Comparison of ENCODE assay signal across 24 mouse cellular contexts in genomic region chr5:139776966-139777365, GRCm38 (mm10). TPM values are rescaled to one million over a fixed set of nuclear protein-coding genes. Genes with fewer than 3 reads are reported as not detected.
DNase-seq lines count a peak whose midpoint lies in the region; ATAC-seq lines count a peak whose summit lies in the region.
"Had no signal": no experiment of that assay in that cellular context is flagged by ENCODE, and none has a peak within 500 bp of the region (broad histone marks: within the 10 kb centered on the region; RNA-seq: fewer than 3 reads in every experiment).

No protein-coding gene starts in this region.

- 47% methylated on average over 5 of the region's 5 CpGs for WGBS in liver, embryonic 12.5 days (ENCODE audit: insufficient replicate concordance)
- WGBS in liver, embryonic 11.5 days = 74% methylated on average over 5 of the region's 5 CpGs
- 85% methylated on average over 5 of the region's 5 CpGs for whole genome bisulfite sequencing in forebrain, embryonic 10.5 days

- peak overlapping the region; percentile 36; the same call in 1 of the 2 replicates for H3K27ac ChIP-seq in liver, embryonic 12.5 days
- H3K27ac ChIP-seq in liver, embryonic 11.5 days (ENCODE audit: low read depth, low read length) = no peak overlapping the region
- no peak overlapping the region for H3K27ac ChIP-seq in forebrain, embryonic 10.5 days
- H3K27ac ChIP-seq: embryonic facial prominence, embryonic 13.5 days; heart, embryonic 15.5 days; hindbrain, embryonic 15.5 days; intestine, embryonic 15.5 days; left cerebral cortex, adult 2 months; stomach, embryonic 15.5 days had no signal

- H3K27me3 ChIP-seq in liver, embryonic 12.5 days (replicated peaks) = no peaks in the 10 kb centered on the region
- no peaks in the 10 kb centered on the region for H3K27me3 ChIP-seq in liver, embryonic 11.5 days (replicated peaks; ENCODE audit: control insufficient read depth, insufficient read depth, low read length)
- H3K27me3 ChIP-seq in forebrain, embryonic 10.5 days (ENCODE audit: poor library complexity, severe bottlenecking) = no peaks in the 10 kb centered on the region
- H3K27me3 ChIP-seq: embryonic facial prominence, embryonic 13.5 days; heart, embryonic 15.5 days; hindbrain, embryonic 15.5 days; intestine, embryonic 15.5 days; stomach, embryonic 15.5 days had no signal

- no peaks in the 10 kb centered on the region for H3K9me3 ChIP-seq in liver, embryonic 12.5 days (replicated peaks)
- H3K9me3 ChIP-seq in liver, embryonic 11.5 days (ENCODE audit: control insufficient read depth, low read length) = no peaks in the 10 kb centered on the region
- no peaks in the 10 kb centered on the region for H3K9me3 ChIP-seq in forebrain, embryonic 10.5 days
- H3K9me3 ChIP-seq: embryonic facial prominence, embryonic 13.5 days; heart, embryonic 15.5 days; hindbrain, embryonic 15.5 days; intestine, embryonic 15.5 days; stomach, embryonic 15.5 days had no signal

- peaks cover 32% of the 10 kb centered on the region for H3K4me1 ChIP-seq in liver, embryonic 12.5 days
- H3K4me1 ChIP-seq in liver, embryonic 11.5 days (replicated peaks; ENCODE audit: control insufficient read depth, insufficient read depth, low read length) = peaks cover 9% of the 10 kb centered on the region
- H3K4me1 ChIP-seq in forebrain, embryonic 10.5 days = peaks cover 13% of the 10 kb centered on the region

- no peak overlapping the region for H3K4me2 ChIP-seq in liver, embryonic 12.5 days
- no peak overlapping the region for H3K4me2 ChIP-seq in liver, embryonic 11.5 days
- H3K4me2 ChIP-seq: embryonic facial prominence, embryonic 13.5 days; heart, embryonic 15.5 days; hindbrain, embryonic 15.5 days; intestine, embryonic 15.5 days; stomach, embryonic 15.5 days had no signal

- DNase-seq in liver, embryonic 11.5 days (ENCODE audit: low spot score) = no peak
- peak; percentile 60 to 72 for DNase-seq in thymus, adult 18-20 months
- DNase-seq in thymus, postnatal 4 days = peak; percentile 68
- DNase-seq in forebrain, embryonic 10.5 days (ENCODE audit: extremely low spot score, low spot score) = no peak
- no peak for DNase-seq in lung, postnatal 10 days
- DNase-seq: cerebellum, adult 9-11 months; gastrocnemius, postnatal 36 days; kidney, adult 9 months; kidney, postnatal 36 days; left cerebral cortex, postnatal 4 days had no signal

- no peak for ATAC-seq in liver, embryonic 12.5 days
- ATAC-seq in liver, embryonic 11.5 days (replicated peaks; ENCODE audit: low FRiP score) = no peak
- ATAC-seq in hematopoietic stem cell, adult 5-6 weeks (replicated peaks in 1 of 2; ENCODE audit: insufficient read depth in 1 of 2, low FRiP score in 2 of 2, low TSS enrichment in 1 of 2, low read depth in 1 of 2, poor library complexity in 2 of 2, severe bottlenecking in 2 of 2) = peak; percentile 85 to 89
- ATAC-seq: forebrain, embryonic 16.5 days; intestine, embryonic 15.5 days; lung, postnatal 0 days had no signal

- no peak overlapping the region for H3K9ac ChIP-seq in liver, embryonic 12.5 days
- no peak overlapping the region for H3K9ac ChIP-seq in liver, embryonic 11.5 days (ENCODE audit: low read depth, low read length)
- H3K9ac ChIP-seq: embryonic facial prominence, embryonic 13.5 days; heart, embryonic 15.5 days; hindbrain, embryonic 15.5 days; intestine, embryonic 15.5 days; stomach, embryonic 15.5 days had no signal

- no peak overlapping the region for H3K4me3 ChIP-seq in liver, embryonic 12.5 days
- H3K4me3 ChIP-seq in liver, embryonic 11.5 days (ENCODE audit: low read depth, low read length) = no peak overlapping the region
- no peak overlapping the region for H3K4me3 ChIP-seq in forebrain, embryonic 10.5 days
- H3K4me3 ChIP-seq: embryonic facial prominence, embryonic 13.5 days; heart, embryonic 15.5 days; hindbrain, embryonic 15.5 days; intestine, embryonic 15.5 days; left cerebral cortex, adult 2 months; stomach, embryonic 15.5 days had no signal

- H3K36me3 ChIP-seq in liver, embryonic 12.5 days = peaks cover 23% of the 10 kb centered on the region
- H3K36me3 ChIP-seq in liver, embryonic 11.5 days (ENCODE audit: control insufficient read depth, insufficient read depth, low read length) = peaks cover 10% of the 10 kb centered on the region
- H3K36me3 ChIP-seq in forebrain, embryonic 10.5 days (replicated peaks) = peaks cover 23% of the 10 kb centered on the region

RNA-seq across cellular contexts. Expression of gene Ints1, which starts 1.5 kb away (rescaled TPM):
- 21.8 and 23.3 TPM in 2 replicates for polyA plus RNA-seq in liver, embryonic 12.5 days (2016; fragmentation: Nextera tagmentation; extraction: Ambion mirVana)
- polyA plus RNA-seq in liver, embryonic 11.5 days (2014; fragmentation: Nextera tagmentation; extraction: Ambion mirVana) = 34.9 TPM in 2 replicates
- 31.5 and 43.9 TPM in 2 replicates for total RNA-seq in hematopoietic stem cell, adult 5-6 weeks (2017)
- 41.0 and 43.2 TPM in 2 replicates for polyA plus RNA-seq in forebrain, embryonic 10.5 days (2016; fragmentation: Nextera tagmentation; extraction: Ambion mirVana)

RNA-seq across cellular contexts. Expression of gene Mafk, which starts 14.3 kb away (rescaled TPM):
- polyA plus RNA-seq in liver, embryonic 12.5 days (2016; fragmentation: Nextera tagmentation; extraction: Ambion mirVana) = 47.7 and 48.9 TPM in 2 replicates
- polyA plus RNA-seq in liver, embryonic 11.5 days (2014; fragmentation: Nextera tagmentation; extraction: Ambion mirVana) = 30.4 and 35.1 TPM in 2 replicates
- 45.8 and 52.7 TPM in 2 replicates for total RNA-seq in hematopoietic stem cell, adult 5-6 weeks (2017)
- 9.8 and 10.1 TPM in 2 replicates for polyA plus RNA-seq in forebrain, embryonic 10.5 days (2016; fragmentation: Nextera tagmentation; extraction: Ambion mirVana)

RNA-seq across cellular contexts. Expression of gene Micall2, which starts 40.8 kb away (rescaled TPM):
- 15.5 and 18.3 TPM in 2 replicates for polyA plus RNA-seq in liver, embryonic 12.5 days (2016; fragmentation: Nextera tagmentation; extraction: Ambion mirVana)
- polyA plus RNA-seq in liver, embryonic 11.5 days (2014; fragmentation: Nextera tagmentation; extraction: Ambion mirVana) = 17.1 and 18.5 TPM in 2 replicates
- total RNA-seq in hematopoietic stem cell, adult 5-6 weeks (2017) = 6.3 and 7.2 TPM in 2 replicates
- polyA plus RNA-seq in forebrain, embryonic 10.5 days (2016; fragmentation: Nextera tagmentation; extraction: Ambion mirVana) = 5.9 and 6.9 TPM in 2 replicates

RNA-seq across cellular contexts. Expression of gene Tmem184a, which starts 42.8 kb away (rescaled TPM):
- polyA plus RNA-seq in liver, embryonic 12.5 days (2016; fragmentation: Nextera tagmentation; extraction: Ambion mirVana) = 1.6 TPM in 2 replicates
- 2.3 and 2.7 TPM in 2 replicates for polyA plus RNA-seq in liver, embryonic 11.5 days (2014; fragmentation: Nextera tagmentation; extraction: Ambion mirVana)
- total RNA-seq in hematopoietic stem cell, adult 5-6 weeks (2017) = 0.30 TPM in 1 of 2 replicates, not detected in the other
- 1.4 and 1.8 TPM in 2 replicates for polyA plus RNA-seq in forebrain, embryonic 10.5 days (2016; fragmentation: Nextera tagmentation; extraction: Ambion mirVana)
- total RNA-seq: midbrain, postnatal 0 days had no signal

RNA-seq across cellular contexts. Expression of gene Gm26938, which starts 49.2 kb away (rescaled TPM):
- polyA plus RNA-seq in liver, embryonic 12.5 days (2016; fragmentation: Nextera tagmentation; extraction: Ambion mirVana) = not detected in 2 replicates
- polyA plus RNA-seq in liver, embryonic 11.5 days (2014; fragmentation: Nextera tagmentation; extraction: Ambion mirVana) = not detected in 2 replicates
- not detected in 2 replicates for total RNA-seq in hematopoietic stem cell, adult 5-6 weeks (2017)
- 0.31 TPM in 1 of 2 replicates, not detected in the other for polyA plus RNA-seq in forebrain, embryonic 10.5 days (2016; fragmentation: Nextera tagmentation; extraction: Ambion mirVana)
- total RNA-seq: adrenal gland, adult 18-20 months; adrenal gland, postnatal 4 days; gastrocnemius, postnatal 36 days; left cerebral cortex, adult 2 months; left cerebral cortex, postnatal 4 days; liver, adult 2 months had no signal
- polyA plus RNA-seq: forebrain, embryonic 16.5 days; heart, embryonic 15.5 days; hindbrain, embryonic 15.5 days; liver, adult 2 months; lung, postnatal 0 days; midbrain, postnatal 0 days; stomach, embryonic 15.5 days had no signal

Comparison
In these comparisons a context has a peak if more than half of its experiments do, and no peak if none do; other contexts are left out.
1. ATAC-seq: peak in hematopoietic stem cell, adult 5-6 weeks (2 of 2); none in liver, embryonic 12.5 days (single experiment) and liver, embryonic 11.5 days (single experiment).
2. DNase-seq: peak in thymus, adult 18-20 months (2 of 2) and thymus, postnatal 4 days (single experiment); none in liver, embryonic 11.5 days (single experiment), forebrain, embryonic 10.5 days (single experiment) and lung, postnatal 10 days (single experiment).